Mouse (Mus musculus) stomach, postnatal 0 days (tissue): ENCODE results near the gene Fbxl17.

Experiments
- CTCF ChIP-seq: IDR thresholded peaks from 2 replicates; pipeline ENCODE4 v1.5.1; 2016; ENCODE audit warnings: antibody characterized with exemption, low read depth, mild to moderate bottlenecking, moderate library complexity
- EP300 ChIP-seq: optimal IDR thresholded peaks from 2 replicates; pipeline ENCODE3; 2016; ENCODE audit warnings: antibody characterized with exemption

DNA sequence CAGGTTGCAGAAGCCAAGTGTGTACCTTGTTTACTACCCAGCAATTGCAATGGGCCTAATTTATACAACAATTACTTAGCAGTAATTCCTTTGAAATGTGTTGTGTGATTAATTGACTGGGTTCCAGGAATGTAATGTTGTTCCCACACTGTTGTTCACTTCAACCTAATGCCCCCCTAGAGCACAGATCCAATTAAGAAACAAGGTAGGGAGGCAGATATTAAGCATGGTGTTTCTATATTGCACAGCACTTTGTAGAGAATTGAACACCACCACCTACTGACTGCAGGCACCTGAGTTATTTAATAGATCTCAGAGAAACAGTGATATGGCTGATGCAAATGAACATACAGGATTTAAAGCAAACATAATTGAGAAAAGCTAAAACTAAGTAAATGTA lies 226.9 kb downstream of the Fbxl17 start:
- TF ChIP-seq CTCF (no peak), EP300 (no peak)
